Mouse (Mus musculus): ENCODE data around the gene Naa25.

Naa25 gene

GRCm38 (mm10) chr5:121393402-121393801, 4.3 kb upstream of the Naa25 start:
- no peak for DNase-seq

- no peak for DNase-seq
Measured at GRCm38 (mm10) chr5:121395621-121396020, 2.1 kb upstream of the Naa25 start.

- DNase-seq, result no peak
Measured at GRCm38 (mm10) chr5:121398146-121398964, 619 bp downstream of the Naa25 start.

GRCm38 (mm10) chr5:121398965-121399462, 1.3 kb downstream of the Naa25 start:
- no peak for DNase-seq

- DNase-seq, result no peak
Measured at GRCm38 (mm10) chr5:121399540-121399939, 1.8 kb downstream of the Naa25 start.

GRCm38 (mm10) chr5:121400064-121400463, 2.3 kb downstream of the Naa25 start:
- DNase-seq, result no peak

GRCm38 (mm10) chr5:121400849-121401248, 3.1 kb downstream of the Naa25 start:
- DNase-seq, result no peak

- DNase-seq, result peak; percentile 45 to 48
Measured at GRCm38 (mm10) chr5:121407856-121408255, 10.1 kb downstream of the Naa25 start.

- DNase-seq, result no peak
Measured at GRCm38 (mm10) chr5:121410975-121411374, 13.2 kb downstream of the Naa25 start.

- no peak for DNase-seq
Measured at GRCm38 (mm10) chr5:121420721-121421120, 23.0 kb downstream of the Naa25 start.

- DNase-seq, result no peak
Measured at GRCm38 (mm10) chr5:121422787-121423186, 25.1 kb downstream of the Naa25 start.

GRCm38 (mm10) chr5:121423297-121423696, 25.6 kb downstream of the Naa25 start:
- peak; percentile 87 to 88 for DNase-seq

- no peak for DNase-seq
Measured at GRCm38 (mm10) chr5:121428954-121429353, 31.2 kb downstream of the Naa25 start.

- no peak for DNase-seq
Measured at GRCm38 (mm10) chr5:121438131-121438530, 40.4 kb downstream of the Naa25 start.

GRCm38 (mm10) chr5:121438756-121439155, 41.0 kb downstream of the Naa25 start:
- no peak for DNase-seq

GRCm38 (mm10) chr5:121443548-121443947, 45.8 kb downstream of the Naa25 start:
- peak; percentile 39 to 77 for DNase-seq

- DNase-seq, result no peak
Measured at GRCm38 (mm10) chr5:121444870-121445269, 47.1 kb downstream of the Naa25 start.

GRCm38 (mm10) chr5:121448450-121448849, 50.7 kb downstream of the Naa25 start:
- DNase-seq, result no peak

- DNase-seq, result peak; percentile 41 to 65
Measured at GRCm38 (mm10) chr5:121449976-121450375, 52.2 kb downstream of the Naa25 start.

GRCm38 (mm10) chr5:121450476-121450875, 52.7 kb downstream of the Naa25 start:
- peak; percentile 58 to 59 for DNase-seq

GRCm38 (mm10) chr5:121451203-121451602, 53.5 kb downstream of the Naa25 start:
- no peak for DNase-seq

- peak; percentile 39 to 40 for DNase-seq
Measured at GRCm38 (mm10) chr5:121451644-121452025, 53.9 kb downstream of the Naa25 start, which contains the start of gene Tmem116. Gene Tmem116, plus strand, starts transcription at chr5:121451893.

GRCm38 (mm10) chr5:121452026-121452869, 54.5 kb downstream of the Naa25 start, which contains the start of gene Erp29:
Gene Erp29, minus strand, starts transcription at chr5:121452506.
- peak; percentile 96 to 97 for DNase-seq

Data from kidney, adult 8-10 months (tissue).